Mouse (Mus musculus): ENCODE results near the gene Coq7.

DNA sequence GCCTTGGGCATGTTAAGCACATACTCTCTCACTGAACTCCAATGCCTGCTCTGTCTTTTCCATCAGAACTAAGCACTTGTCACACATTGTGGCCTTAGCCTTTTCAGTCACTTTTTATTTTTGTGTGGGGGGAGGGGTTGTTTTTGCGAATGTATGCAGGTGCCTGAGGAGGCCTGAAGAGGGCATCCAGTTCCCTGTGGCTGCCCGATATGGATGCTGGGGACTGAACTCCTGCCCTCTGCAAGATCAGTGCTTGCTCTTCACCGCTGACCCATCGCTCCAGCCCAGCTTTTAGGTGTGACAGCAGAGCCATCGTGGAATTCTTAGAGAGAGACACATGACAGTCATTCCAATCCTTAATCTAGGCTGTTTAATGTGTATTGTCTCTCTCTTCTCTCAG lies 38.2 kb upstream of the Coq7 start:
- no peak for TF ChIP-seq CTCF (IDR thresholded peaks at IDR 0.05; ENCODE audit: control insufficient read depth, insufficient read depth, insufficient replicate concordance, low read depth, low read length)
- no peak for TF ChIP-seq POLR2A (IDR thresholded peaks at IDR 0.05; ENCODE audit: control insufficient read depth, low read depth, low read length)

Data from testis, adult 2 months (tissue).